Mouse (Mus musculus): ENCODE measurements at regions not wholly inside any gene's neighbourhood (a gene's known extent, or its start where the extent isn't known, plus 50 kb on each side); places are given as distances from the start of the nearest gene placed in this dataset.

DNA sequence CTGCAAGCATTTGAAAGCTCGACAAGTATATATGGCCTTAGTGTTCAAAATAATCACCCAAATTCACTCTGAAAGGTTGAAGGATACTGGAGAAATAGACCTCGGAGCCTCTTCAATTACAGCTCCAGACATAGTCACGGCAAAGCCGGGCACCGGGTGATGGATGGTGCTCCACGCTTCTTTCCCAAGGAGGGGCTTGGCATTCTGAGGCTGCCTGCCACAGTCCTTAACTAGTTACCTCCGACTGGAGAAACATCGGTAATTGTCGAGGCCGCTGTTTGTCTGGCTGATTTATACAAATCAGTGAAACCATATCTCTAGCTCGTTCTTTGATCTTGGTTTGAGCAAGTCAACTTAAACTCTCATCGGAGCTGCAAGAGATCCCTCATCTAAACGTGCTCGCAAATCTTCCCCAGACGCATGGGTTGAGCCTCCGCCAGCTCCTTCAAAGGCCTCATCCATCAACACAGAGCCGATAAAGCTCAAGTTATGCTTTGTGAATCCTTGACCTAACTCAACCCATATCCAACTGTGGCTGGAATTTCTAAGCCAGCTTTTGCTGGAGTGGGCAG is 145.4 kb upstream of the Stx16 start:
- no peak for ATAC-seq (replicated peaks; ENCODE audit: low FRiP score, low TSS enrichment, poor library complexity, severe bottlenecking)

GRCm38 (mm10) chr2:173935706-173936105 is 140.4 kb upstream of the Stx16 start:
- ATAC-seq (replicated peaks; ENCODE audit: low FRiP score, low TSS enrichment, poor library complexity, severe bottlenecking) = no peak

- ATAC-seq (replicated peaks; ENCODE audit: low FRiP score, low TSS enrichment, poor library complexity, severe bottlenecking) = no peak
Observed at GRCm38 (mm10) chr2:173937531-173938439, 138.3 kb upstream of the Stx16 start.

DNA sequence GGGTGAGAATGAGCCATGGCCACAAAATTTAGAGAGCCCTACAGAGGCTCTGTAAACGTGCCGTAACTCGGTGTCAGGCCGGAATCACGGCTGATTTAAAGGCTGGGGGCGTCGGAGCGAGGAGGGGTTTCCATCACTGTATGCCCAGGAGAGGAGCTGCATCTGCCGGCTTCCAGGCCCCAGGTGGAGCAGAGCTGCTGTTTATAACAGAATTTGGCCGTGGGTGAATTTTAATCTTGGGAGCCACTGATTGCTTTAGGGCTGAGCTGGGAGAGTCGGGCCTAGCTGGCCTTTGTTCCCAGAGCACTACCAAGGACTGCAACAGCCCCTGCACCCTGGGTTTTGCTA is 137.7 kb upstream of the Stx16 start:
- ATAC-seq (replicated peaks; ENCODE audit: low FRiP score, low TSS enrichment, poor library complexity, severe bottlenecking) = no peak

- no peak for ATAC-seq (replicated peaks; ENCODE audit: low FRiP score, low TSS enrichment, poor library complexity, severe bottlenecking)
Observed at GRCm38 (mm10) chr2:173945441-173945840, 130.7 kb upstream of the Stx16 start.

- no peak for ATAC-seq (replicated peaks; ENCODE audit: low FRiP score, low TSS enrichment, poor library complexity, severe bottlenecking)
Observed at GRCm38 (mm10) chr2:173948586-173948985, 127.5 kb upstream of the Stx16 start.

GRCm38 (mm10) chr2:173950164-173950891 is 125.8 kb upstream of the Stx16 start:
- ATAC-seq (replicated peaks; ENCODE audit: low FRiP score, low TSS enrichment, poor library complexity, severe bottlenecking) = no peak

- ATAC-seq (replicated peaks; ENCODE audit: low FRiP score, low TSS enrichment, poor library complexity, severe bottlenecking) = no peak
Observed at GRCm38 (mm10) chr2:173966111-173966510, 110.0 kb upstream of the Stx16 start.

DNA sequence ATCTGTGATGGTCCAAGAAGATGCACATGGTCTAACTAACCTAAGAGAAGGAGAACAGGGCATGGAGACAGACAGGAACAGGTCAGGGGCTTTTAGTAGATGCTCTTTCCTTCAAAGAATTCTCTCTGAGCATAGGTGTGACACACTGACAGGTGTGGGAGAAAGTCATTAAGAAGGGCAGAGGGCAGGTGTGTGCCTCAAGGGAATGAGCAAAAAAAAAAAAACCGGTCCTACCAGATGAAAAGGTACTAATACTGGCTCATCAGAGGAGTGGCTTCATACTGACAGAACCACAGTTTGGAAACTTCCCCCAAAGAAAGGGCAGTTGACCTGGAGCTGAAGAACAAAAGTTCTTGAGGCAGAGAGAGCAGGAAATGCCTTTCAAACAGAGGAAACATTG is 105.3 kb upstream of the Stx16 start:
- no peak for ATAC-seq (replicated peaks; ENCODE audit: low FRiP score, low TSS enrichment, poor library complexity, severe bottlenecking)

- no peak for ATAC-seq (replicated peaks; ENCODE audit: low FRiP score, low TSS enrichment, poor library complexity, severe bottlenecking)
Observed at GRCm38 (mm10) chr2:173976314-173977053, 99.6 kb upstream of the Stx16 start.

DNA sequence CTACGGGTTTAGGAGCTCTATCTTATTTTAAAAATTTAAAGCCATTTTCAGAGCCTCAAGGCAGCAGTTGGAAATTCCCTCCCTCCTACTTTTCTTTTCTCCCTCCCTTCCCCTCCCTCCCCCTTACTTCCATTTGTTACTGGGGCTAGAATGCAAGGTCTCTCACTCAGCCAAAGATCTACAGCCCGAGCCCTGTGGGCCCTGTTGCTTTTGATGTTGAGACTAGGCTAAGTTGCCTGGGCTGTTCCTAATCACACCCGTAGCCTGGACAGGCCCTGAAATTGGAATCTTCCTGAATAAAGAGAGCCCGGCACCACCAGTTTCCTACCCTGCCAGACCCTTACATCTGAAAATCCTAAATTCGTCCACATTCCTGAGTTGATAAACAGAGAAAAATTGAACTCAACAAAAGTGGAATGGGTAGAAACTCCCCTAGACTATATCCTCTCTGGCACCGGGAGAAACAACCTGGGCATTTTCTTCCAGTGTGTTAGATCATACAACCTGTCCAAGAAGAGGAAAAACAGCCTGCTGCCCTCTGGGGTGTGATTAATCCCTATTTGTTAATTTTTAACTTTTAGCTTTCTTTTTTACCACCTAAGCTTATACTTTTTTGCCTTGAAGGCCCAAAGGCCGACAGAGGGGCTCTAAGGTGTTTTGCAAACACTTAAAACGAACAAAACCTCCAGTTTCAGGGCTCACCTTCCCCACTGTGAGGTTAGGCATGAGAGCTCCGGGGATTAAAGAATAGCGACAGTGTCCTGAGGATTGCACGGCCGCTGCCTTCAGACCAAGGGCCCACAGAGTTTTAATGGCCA is 98.7 kb upstream of the Stx16 start:
- no peak for ATAC-seq (replicated peaks; ENCODE audit: low FRiP score, low TSS enrichment, poor library complexity, severe bottlenecking)

DNA sequence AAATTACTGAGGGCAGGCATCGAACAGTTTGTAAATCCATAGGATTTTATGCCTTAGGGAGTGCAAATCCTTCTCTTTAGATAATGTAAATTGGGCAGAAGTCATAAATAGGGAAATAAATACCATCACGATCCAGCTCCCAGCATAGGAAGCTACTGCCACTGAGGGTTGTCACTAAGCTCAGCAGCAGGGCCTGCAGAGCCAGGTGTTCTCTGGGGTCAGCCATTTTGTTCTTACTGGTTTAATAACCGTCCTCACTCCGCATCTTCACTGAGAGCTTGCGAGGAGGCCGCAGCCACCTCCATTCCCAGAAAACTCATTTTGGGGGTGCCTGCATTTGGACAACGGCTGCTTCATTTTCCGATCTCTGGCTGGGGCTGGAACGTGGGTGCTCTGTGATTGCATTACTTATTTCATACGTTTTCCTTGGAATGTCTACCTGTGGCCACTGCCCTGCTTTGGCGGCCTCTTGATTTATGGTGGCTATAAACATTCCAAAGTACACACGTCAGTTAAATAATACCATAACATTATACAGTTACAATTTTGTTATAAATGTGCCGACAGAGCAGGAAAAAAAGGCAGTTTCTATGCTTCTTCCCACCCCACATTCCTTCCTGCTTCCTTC is 97.9 kb upstream of the Stx16 start:
- no peak for ATAC-seq (replicated peaks; ENCODE audit: low FRiP score, low TSS enrichment, poor library complexity, severe bottlenecking)

- ATAC-seq (replicated peaks; ENCODE audit: low FRiP score, low TSS enrichment, poor library complexity, severe bottlenecking) = no peak
Observed at GRCm38 (mm10) chr2:173981036-173981435, 95.1 kb upstream of the Stx16 start.

DNA sequence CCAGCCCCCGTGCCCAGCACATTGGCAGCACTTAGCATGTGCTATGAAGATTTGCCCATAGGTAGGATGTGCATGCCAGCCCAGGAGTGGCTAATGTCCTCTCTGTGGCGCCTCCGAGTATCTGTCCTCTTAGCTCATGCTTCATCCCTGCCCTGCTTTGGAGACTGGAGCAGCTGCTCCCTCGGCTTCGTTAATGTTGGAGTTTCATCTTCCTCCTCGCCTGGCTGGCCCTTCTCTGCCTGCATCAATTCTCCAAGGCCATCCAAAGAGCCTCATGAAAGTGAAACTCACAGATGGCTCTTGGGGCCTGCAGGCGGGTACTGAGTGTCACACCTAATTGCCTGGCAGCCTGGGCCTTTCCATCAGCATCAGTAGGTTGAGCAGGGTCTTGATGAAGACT is 88.6 kb upstream of the Stx16 start:
- no peak for ATAC-seq (replicated peaks; ENCODE audit: low FRiP score, low TSS enrichment, poor library complexity, severe bottlenecking)

GRCm38 (mm10) chr2:173987921-173988320 is 88.2 kb upstream of the Stx16 start:
- no peak for ATAC-seq (replicated peaks; ENCODE audit: low FRiP score, low TSS enrichment, poor library complexity, severe bottlenecking)

GRCm38 (mm10) chr2:173988641-173989336 is 87.3 kb upstream of the Stx16 start:
- ATAC-seq (replicated peaks; ENCODE audit: low FRiP score, low TSS enrichment, poor library complexity, severe bottlenecking) = 0 out of 2 replicates have a peak, but pooled peaks have one; percentile 37

DNA sequence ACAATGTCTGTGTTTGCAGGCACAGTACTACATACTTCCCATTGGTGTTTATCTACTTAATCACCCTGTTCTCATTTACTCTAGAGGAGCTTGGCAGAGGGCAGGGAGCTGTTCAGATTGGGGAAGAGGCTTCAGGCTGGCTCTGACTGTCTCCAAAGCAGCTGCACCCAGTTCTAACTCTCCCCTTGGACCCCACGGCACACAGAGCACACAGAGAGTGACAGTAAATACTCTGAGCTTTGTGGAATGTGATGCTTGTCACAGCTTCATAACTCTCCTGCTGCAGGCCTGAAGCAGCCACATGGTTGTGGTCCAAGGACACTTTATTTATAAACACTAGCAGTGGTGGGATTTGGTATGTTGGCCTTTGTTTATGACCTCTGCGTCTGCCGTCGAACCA is 85.4 kb upstream of the Stx16 start:
- no peak for ATAC-seq (replicated peaks; ENCODE audit: low FRiP score, low TSS enrichment, poor library complexity, severe bottlenecking)

DNA sequence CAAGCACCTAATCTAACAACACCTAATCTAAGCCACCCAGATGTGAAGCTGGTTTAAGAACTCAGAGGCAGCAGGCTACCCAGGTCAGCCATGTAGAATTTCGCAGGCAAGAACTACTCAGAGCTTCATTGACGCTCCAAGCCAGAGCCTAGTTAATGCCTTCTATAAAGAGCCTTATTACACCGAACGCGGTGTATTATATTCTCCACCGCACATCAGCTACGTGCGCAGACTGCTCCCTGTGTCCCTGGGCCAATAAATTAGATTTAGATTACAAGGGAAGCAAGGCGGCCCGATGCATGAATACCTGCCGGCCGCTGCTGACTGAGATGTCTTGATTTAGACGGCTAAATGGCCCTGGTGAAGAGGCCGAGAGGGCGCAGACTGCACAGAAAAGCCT is 84.7 kb upstream of the Stx16 start:
- ATAC-seq (replicated peaks; ENCODE audit: low FRiP score, low TSS enrichment, poor library complexity, severe bottlenecking) = no peak

Measured in megakaryocyte-erythroid progenitor cell, adult 5-6 weeks (primary cell).